Mouse (Mus musculus) lung, embryonic 14.5 days (tissue): Measurements from ENCODE around the gene Poldip3. TPM values are rescaled to one million over a fixed set of nuclear protein-coding genes. Genes with fewer than 3 reads are reported as not detected.

ENCODE experiments used
- ATAC-seq: fragments of 200-750 bp; cut with Nextera tagmentation; 2 replicates; pipeline ENCODE4 v1.8.0; 2017; ENCODE audit warnings: mild to moderate bottlenecking, moderate TSS enrichment, moderate library complexity; ENCODE audit not compliant: insufficient read depth
- DNase-seq: peaks from one replicate; pipeline ENCODE4 v3.0.0-alpha.2; 2015
- H3K27ac ChIP-seq: fragments of 300-500 bp; sonication (generic); 2 replicates; pipeline ENCODE4 v1.5.1; 2014; ENCODE audit warnings: low read depth, mild to moderate bottlenecking, moderate library complexity
- H3K27me3 ChIP-seq: fragments of 300-500 bp; sonication (generic); 2 replicates; pipeline ENCODE4 v1.6.1; 2014; ENCODE audit warnings: low read length, control low read depth; ENCODE audit not compliant: insufficient read depth
- H3K36me3 ChIP-seq: fragments of 300-500 bp; sonication (generic); 2 replicates; pipeline ENCODE4 v1.6.1; 2014; ENCODE audit warnings: control low read depth; ENCODE audit not compliant: insufficient read depth
- H3K4me1 ChIP-seq: fragments of 300-500 bp; sonication (generic); 2 replicates; pipeline ENCODE4 v1.6.1; 2014; ENCODE audit warnings: antibody characterized with exemption, control low read depth; ENCODE audit not compliant: insufficient read depth
- H3K4me2 ChIP-seq: fragments of 300-500 bp; sonication (generic); 2 replicates; pipeline ENCODE4 v1.6.1; 2014; ENCODE audit warnings: mild to moderate bottlenecking
- H3K4me3 ChIP-seq: fragments of 300-500 bp; sonication (generic); 2 replicates; pipeline ENCODE4 v1.5.1; 2014; ENCODE audit warnings: low read depth, low read length
- H3K9ac ChIP-seq: fragments of 300-500 bp; sonication (generic); 2 replicates; pipeline ENCODE4 v1.6.1; 2014
- H3K9me3 ChIP-seq: fragments of 300-500 bp; sonication (generic); 2 replicates; pipeline ENCODE4 v1.6.1; 2016; ENCODE audit warnings: low read depth, low read length, control low read depth
- CTCF ChIP-seq: IDR thresholded peaks from 2 replicates; pipeline ENCODE4 v1.5.1; 2016; ENCODE audit warnings: antibody characterized with exemption, low read depth
- WGBS: fragments of 180-500 bp; shearing (Covaris S2); extraction: QIAGEN DNeasy Blood & Tissue Kit; methylation state at CpG from one replicate; pipeline ENCODE4 v1.1.7; 2014; 5-methylcytosine and 5-hydroxymethylcytosine counted together
- polyA plus RNA-seq: library from polyadenylated mRNA; unstranded; fragments of >200 nt; fragmentation: Nextera tagmentation; extraction: Ambion mirVana; gene quantifications from 2 replicates; pipeline ENCODE4 v1.2.1, GENCODE M21; 2014

The Poldip3 gene
- polyA plus RNA-seq, 1 experiment from 2014 or later = 162 TPM

DNA sequence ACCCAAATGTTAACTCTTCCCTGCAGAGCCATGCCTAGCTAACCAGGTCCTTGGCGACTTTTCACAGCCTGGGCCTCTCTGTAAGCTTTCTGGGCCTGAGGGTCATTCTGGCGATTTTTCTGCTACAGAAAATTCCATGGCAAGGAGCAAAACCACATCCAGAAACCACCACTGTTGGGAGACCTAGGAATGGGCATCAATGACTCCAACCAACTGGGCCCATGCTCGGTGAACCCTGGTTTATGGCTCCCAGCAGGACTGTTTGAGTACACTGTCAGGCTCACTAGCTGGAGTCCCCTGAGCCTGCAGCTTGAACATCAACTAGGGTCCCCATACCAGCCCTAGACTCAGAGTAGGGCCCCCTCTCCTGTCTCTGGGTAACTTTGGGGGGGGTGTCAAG is 19.1 kb upstream of the Poldip3 start:
- WGBS = 78% methylated on average over 3 of the region's 3 CpGs
- no peak for ATAC-seq

DNA sequence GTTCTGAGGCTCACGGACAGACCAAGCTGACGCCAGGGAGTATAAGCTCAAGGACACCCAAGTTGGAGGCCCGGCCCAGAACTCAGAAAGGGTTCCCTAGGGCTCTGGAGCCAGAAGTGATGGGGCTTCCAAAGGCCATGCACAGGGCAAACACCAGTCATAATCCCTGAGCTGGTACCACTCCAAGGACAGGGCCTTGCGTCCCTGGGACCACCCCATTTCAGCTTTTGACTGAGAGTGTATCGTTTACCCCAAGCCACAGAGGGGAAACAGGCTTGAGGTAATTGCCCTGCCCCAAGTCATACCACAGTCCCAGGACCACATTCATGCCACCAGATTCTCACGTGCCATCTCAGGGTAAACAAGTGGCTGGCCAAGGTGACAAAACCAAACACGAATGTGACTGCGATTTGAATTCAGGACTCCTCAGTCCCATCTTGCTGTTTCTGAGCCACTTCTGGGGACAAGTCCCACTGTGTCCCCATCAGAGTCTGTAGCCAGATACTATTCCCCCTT is 18.4 kb upstream of the Poldip3 start:
- no peak for TF ChIP-seq CTCF
- 70% methylated on average over 8 of the region's 8 CpGs for WGBS
- Histone ChIP-seq H3K4me1 (peaks cover 34% of the 10 kb centered on the region), H3K36me3 (0 out of 2 replicates have a peak, but pooled peaks cover 3% of the 10 kb centered on the region), H3K27ac (peak overlapping the region; percentile 86), H3K4me2 (peak overlapping the region; percentile 32; the same call in 1 of the 2 replicates), H3K4me3 (no peak overlapping the region), H3K9me3 (no peaks in the 10 kb centered on the region), H3K9ac (peak overlapping the region; percentile 29), H3K27me3 (no peaks in the 10 kb centered on the region)
- DNase-seq = no peak
- ATAC-seq = no peak

More for the DNA sequence above, 19.1 kb upstream of the Poldip3 start:
- Histone ChIP-seq H3K27ac (no peak overlapping the region), H3K4me3 (no peak overlapping the region), H3K9me3 (no peaks in the 10 kb centered on the region), H3K4me2 (no peak overlapping the region), H3K27me3 (no peaks in the 10 kb centered on the region), H3K4me1 (peaks cover 34% of the 10 kb centered on the region), H3K9ac (no peak overlapping the region), H3K36me3 (0 out of 2 replicates have a peak, but pooled peaks cover 3% of the 10 kb centered on the region)
- TF ChIP-seq CTCF = no peak
- no peak for DNase-seq

- no peak overlapping the region for H3K4me3 ChIP-seq
- no peaks in the 10 kb centered on the region for H3K9me3 ChIP-seq
- peaks cover 34% of the 10 kb centered on the region for H3K4me1 ChIP-seq
- peak overlapping the region; percentile 32; the same call in 1 of the 2 replicates for H3K4me2 ChIP-seq
- DNase-seq (peak; percentile 67), ATAC-seq (peak; percentile 42; the same call in 1 of the 2 replicates)
- peaks cover 7% of the 10 kb centered on the region for H3K36me3 ChIP-seq
- peak overlapping the region; percentile 29 for H3K9ac ChIP-seq
- H3K27me3 ChIP-seq = no peaks in the 10 kb centered on the region
- TF ChIP-seq CTCF = no peak
- peak overlapping the region; percentile 86 for H3K27ac ChIP-seq
- 41% methylated on average over 5 of the region's 5 CpGs for WGBS
Observed at GRCm38 (mm10) chr15:83167126-83167525, 17.9 kb upstream of the Poldip3 start.

- H3K4me1 ChIP-seq = peaks cover 34% of the 10 kb centered on the region
- no peak overlapping the region for H3K4me3 ChIP-seq
- 0 out of 2 replicates have a peak overlapping the region, but pooled peaks have one; percentile 15 for H3K4me2 ChIP-seq
- H3K27me3 ChIP-seq = no peaks in the 10 kb centered on the region
- H3K9ac ChIP-seq = peak overlapping the region; percentile 29; the same call in 1 of the 2 replicates
- H3K9me3 ChIP-seq = no peaks in the 10 kb centered on the region
- TF ChIP-seq CTCF = no peak
- H3K27ac ChIP-seq = peak overlapping the region; percentile 86
- ATAC-seq (no peak), DNase-seq (no peak)
- peaks cover 12% of the 10 kb centered on the region for H3K36me3 ChIP-seq
- 60% methylated on average over 3 of the region's 3 CpGs for WGBS
Observed at GRCm38 (mm10) chr15:83166642-83167041, 17.5 kb upstream of the Poldip3 start.

GRCm38 (mm10) chr15:83165526-83166315 is 16.5 kb upstream of the Poldip3 start:
- peaks cover 26% of the 10 kb centered on the region for H3K4me1 ChIP-seq
- H3K27me3 ChIP-seq = no peaks in the 10 kb centered on the region
- H3K4me3 ChIP-seq = no peak overlapping the region
- H3K4me2 ChIP-seq = no peak overlapping the region
- no peak for TF ChIP-seq CTCF
- ATAC-seq (no peak), DNase-seq (no peak)
- H3K9me3 ChIP-seq = no peaks in the 10 kb centered on the region
- no peak overlapping the region for H3K27ac ChIP-seq
- peaks cover 20% of the 10 kb centered on the region for H3K36me3 ChIP-seq
- WGBS = 59% methylated on average over 13 of the region's 13 CpGs
- H3K9ac ChIP-seq = no peak overlapping the region

GRCm38 (mm10) chr15:83164971-83165471 is 15.8 kb upstream of the Poldip3 start:
- no peak for TF ChIP-seq CTCF
- H3K4me1 ChIP-seq = peaks cover 23% of the 10 kb centered on the region
- H3K4me2 ChIP-seq = no peak overlapping the region
- DNase-seq (peak; percentile 57), ATAC-seq (peak; percentile 42)
- H3K36me3 ChIP-seq = peaks cover 27% of the 10 kb centered on the region
- H3K9ac ChIP-seq = no peak overlapping the region
- H3K9me3 ChIP-seq = no peaks in the 10 kb centered on the region
- H3K27ac ChIP-seq = peak overlapping the region; percentile 54; the same call in 1 of the 2 replicates
- H3K27me3 ChIP-seq = no peaks in the 10 kb centered on the region
- WGBS = 53% methylated on average over 5 of the region's 5 CpGs
- no peak overlapping the region for H3K4me3 ChIP-seq

GRCm38 (mm10) chr15:83162818-83163485 is 13.8 kb upstream of the Poldip3 start:
- no peak for ATAC-seq
- no peak for TF ChIP-seq CTCF
- H3K4me1 ChIP-seq = peaks cover 14% of the 10 kb centered on the region
- H3K9ac ChIP-seq = no peak overlapping the region
- H3K27me3 ChIP-seq = no peaks in the 10 kb centered on the region
- peaks cover 48% of the 10 kb centered on the region for H3K36me3 ChIP-seq
- H3K4me2 ChIP-seq = no peak overlapping the region
- DNase-seq = no peak
- H3K4me3 ChIP-seq = no peak overlapping the region
- H3K27ac ChIP-seq = no peak overlapping the region
- no peaks in the 10 kb centered on the region for H3K9me3 ChIP-seq
- WGBS = 88% methylated on average over 11 of the region's 11 CpGs
